Mouse (Mus musculus) CH12.LX (cell line): ENCODE measurements around the gene Pakap.

Experiments
- CTCF ChIP-seq, 2 experiments: IDR thresholded peaks in 1 of 2; conservative IDR thresholded peaks in 1 of 2; 2 replicates each; pipeline ENCODE4 v1.5.1; 2011 to 2012; ENCODE audit warnings: low read depth in 2 of 2, low read length in 2 of 2, improper control_type of control experiment in 1 of 2, inconsistent platforms in 1 of 2, mild to moderate bottlenecking in 1 of 2, moderate library complexity in 1 of 2
- EP300 ChIP-seq: IDR thresholded peaks from 2 replicates; pipeline ENCODE4 v1.6.1; 2011; ENCODE audit warnings: low read length, improper control_type of control experiment
- HCFC1 ChIP-seq: IDR thresholded peaks from 2 replicates; pipeline ENCODE4 v1.6.1; 2012; ENCODE audit warnings: low read depth, mild to moderate bottlenecking, inconsistent platforms, low read length, improper control_type of control experiment
- MAFK ChIP-seq: IDR thresholded peaks from 2 replicates; pipeline ENCODE4 v1.6.1; 2011; ENCODE audit warnings: low read length, improper control_type of control experiment; ENCODE audit not compliant: insufficient replicate concordance
- MAX ChIP-seq: IDR thresholded peaks from 2 replicates; pipeline ENCODE4 v1.6.1; 2011; ENCODE audit warnings: low read length, improper control_type of control experiment
- POLR2A ChIP-seq: IDR thresholded peaks from 2 replicates; pipeline ENCODE4 v1.6.1; 2011; ENCODE audit warnings: low read depth, mild to moderate bottlenecking, improper control_type of control experiment, low read length
- SMC3 ChIP-seq: IDR thresholded peaks from 2 replicates; pipeline ENCODE4 v1.6.1; 2011; ENCODE audit warnings: low read depth, low read length, improper control_type of control experiment
- TBP ChIP-seq: conservative IDR thresholded peaks from 2 replicates; pipeline ENCODE4 v1.6.1; 2011; ENCODE audit warnings: low read depth, low read length, improper control_type of control experiment
- TCF12 ChIP-seq: IDR thresholded peaks from 2 replicates; pipeline ENCODE4 v1.6.1; 2014; ENCODE audit warnings: low read depth, mild to moderate bottlenecking, inconsistent platforms, low read length, improper control_type of control experiment
- USF1 ChIP-seq: IDR thresholded peaks from 2 replicates; pipeline ENCODE4 v1.6.1; 2014; ENCODE audit warnings: low read depth, mild to moderate bottlenecking, inconsistent platforms, low read length, improper control_type of control experiment

DNA sequence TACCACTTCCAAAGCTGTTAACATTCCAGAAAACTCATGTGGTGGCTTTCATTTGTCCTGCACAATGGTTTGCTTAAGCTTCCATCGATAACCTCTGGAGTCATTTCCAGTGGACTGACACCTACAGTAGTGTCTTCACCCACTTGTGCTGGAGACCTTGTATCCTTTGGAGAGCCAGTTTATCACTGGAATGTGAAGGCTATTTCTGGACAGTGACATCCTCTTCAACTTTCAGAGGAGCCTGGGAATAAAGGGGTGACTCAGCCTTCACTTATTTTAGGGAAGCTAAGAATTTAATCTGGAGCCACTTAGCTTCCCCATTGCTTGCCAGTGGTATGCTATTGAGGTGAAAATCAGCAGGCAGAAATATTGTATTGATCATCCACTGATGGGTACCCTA lies 20.4 kb downstream of the Pakap start:
- TF ChIP-seq POLR2A = no peak
- no peak for TF ChIP-seq CTCF (conservative IDR thresholded peaks at IDR 0.05 in 1 of 2, IDR thresholded peaks at IDR 0.05 in 1 of 2; ENCODE audit: low read depth in 2 of 2, low read length in 2 of 2)
- TF ChIP-seq MAFK = no peak
- no peak for TF ChIP-seq TBP
- no peak for TF ChIP-seq EP300
- TF ChIP-seq USF1 = no peak
- no peak for TF ChIP-seq TCF12
- TF ChIP-seq HCFC1 = no peak
- TF ChIP-seq MAX = no peak
- TF ChIP-seq SMC3 = no peak
